Mouse (Mus musculus) hematopoietic stem cell, adult 5-6 weeks (primary cell): ENCODE data around the gene Zscan5b. TPM values are rescaled to one million over a fixed set of nuclear protein-coding genes. Genes with fewer than 3 reads are reported as not detected.

Experiments used
- ATAC-seq, 2 experiments: fragments of 125-278 bp in 1 of 2; replicated peaks in 1 of 2; 2 replicates each; pipeline ENCODE4 v1.8.0; 2016 to 2017; ENCODE audit warnings: inconsistent platforms in 2 of 2, mild to moderate bottlenecking in 2 of 2, moderate number of reproducible peaks in 2 of 2, low read depth in 1 of 2, moderate TSS enrichment in 1 of 2; ENCODE audit not compliant: low FRiP score in 2 of 2, poor library complexity in 2 of 2, severe bottlenecking in 2 of 2, insufficient read depth in 1 of 2, low TSS enrichment in 1 of 2
- total RNA-seq: library from RNA; stranded (forward); fragments of 172-1452, 232-1000 nt; gene quantifications from 2 replicates; pipeline ENCODE4 v1.2.3, GENCODE M21; 2017

Zscan5b gene
- total RNA-seq, 1 experiment from 2014 or later: not detected

GRCm38 (mm10) chr7:6285366-6285765, 63.3 kb downstream of the Zscan5b start:
- no peak for ATAC-seq

DNA sequence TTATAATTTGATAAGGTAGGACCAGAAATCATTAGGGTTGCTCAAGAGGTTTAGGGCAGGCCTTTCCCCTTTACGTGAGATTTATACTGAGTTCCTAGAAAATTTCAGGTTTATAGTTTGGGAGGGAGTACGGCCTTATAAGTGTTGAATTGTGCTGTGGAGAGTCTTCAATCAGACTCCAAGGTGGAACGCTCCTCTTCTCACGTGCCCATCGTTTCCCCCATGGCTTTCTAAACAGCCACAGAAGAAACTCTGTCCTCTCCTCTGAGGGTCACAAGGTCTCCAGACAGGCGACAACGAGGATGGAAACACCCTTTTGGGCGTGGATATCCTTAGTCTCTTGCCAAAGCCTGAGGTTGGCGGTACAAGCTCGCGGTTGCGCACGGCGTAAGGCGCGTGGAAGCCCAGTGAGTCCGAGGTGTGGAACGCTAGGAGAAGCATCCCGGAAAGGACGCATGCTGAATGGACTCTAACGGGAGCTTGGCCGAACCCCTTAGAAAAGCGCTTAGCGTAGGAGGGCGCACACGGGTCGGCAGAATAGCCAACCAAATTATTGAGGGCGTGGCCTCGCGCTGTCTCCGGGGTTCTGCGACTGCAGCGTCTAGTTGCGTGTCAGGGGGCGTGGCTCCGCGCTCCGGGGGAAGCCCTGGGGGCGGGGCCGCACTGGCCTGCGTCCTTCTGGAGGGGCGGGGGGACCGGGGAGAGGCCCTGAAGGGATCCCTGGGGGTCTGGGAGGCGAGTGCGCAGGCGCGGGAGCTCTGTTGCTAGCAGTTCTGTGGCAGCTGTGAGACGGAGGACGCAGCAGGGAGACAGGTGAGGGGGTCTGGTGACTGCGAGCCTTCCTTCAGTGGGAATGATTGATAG, 64.0 kb downstream of the Zscan5b start, which contains the start of gene Zfp667:
Zfp667 (plus strand) TSS at position 738 of the 864 bp plus-strand sequence.
- peak; percentile 68 to 73 for ATAC-seq

- no peak for ATAC-seq
Measured at GRCm38 (mm10) chr7:6286921-6287531, 64.9 kb downstream of the Zscan5b start.

Other genes with a start within 250 kb of the Zscan5b start
- not detected in 2 replicates for gene Vmn1r65, start 211.3 kb upstream of the Zscan5b start, total RNA-seq
- gene Nlrp4c, start 177.1 kb upstream of the Zscan5b start, total RNA-seq: not detected in 2 replicates
- gene Zfp787, start 66.3 kb upstream of the Zscan5b start, total RNA-seq: 26.8 and 31.2 TPM in 2 replicates
- gene Zfp444, start 50.1 kb upstream of the Zscan5b start, total RNA-seq: 12.8 and 12.9 TPM in 2 replicates
- not detected in 2 replicates for gene Galp, start 25.2 kb upstream of the Zscan5b start, total RNA-seq
- not detected in 2 replicates for gene Epp13, start 30.4 kb downstream of the Zscan5b start, total RNA-seq
- gene Zfp667, start 64.3 kb downstream of the Zscan5b start, total RNA-seq: 6.8 and 15.9 TPM in 2 replicates
- 4.4 and 5.0 TPM in 2 replicates for gene Zfp583, start 109.0 kb downstream of the Zscan5b start, total RNA-seq
- 1.8 TPM in 2 replicates for gene Gm3854, start 121.5 kb downstream of the Zscan5b start, total RNA-seq
- 6.7 and 11.2 TPM in 2 replicates for gene Zfp78, start 141.0 kb downstream of the Zscan5b start, total RNA-seq
- gene Zfp28, start 161.0 kb downstream of the Zscan5b start, total RNA-seq: 7.3 and 7.4 TPM in 2 replicates
- gene Smim17, start 176.4 kb downstream of the Zscan5b start, total RNA-seq: not detected in 2 replicates
- not detected in 2 replicates for gene Gm20715, start 188.0 kb downstream of the Zscan5b start, total RNA-seq
- not detected in 2 replicates for gene Olfr1344, start 216.4 kb downstream of the Zscan5b start, total RNA-seq
- not detected in 2 replicates for gene Olfr1336, start 233.9 kb downstream of the Zscan5b start, total RNA-seq
- gene Olfr1346, start 244.8 kb downstream of the Zscan5b start, total RNA-seq: not detected in 2 replicates